Mouse (Mus musculus) bone marrow macrophage, adult 2 months (primary cell): ENCODE data around the gene Reep3.

Experiments used
- CTCF ChIP-seq: IDR thresholded peaks from 2 replicates; pipeline ENCODE4 v1.5.1; 2012; ENCODE audit warnings: low read depth, mild to moderate bottlenecking, low read length, moderate library complexity
- POLR2A ChIP-seq: IDR thresholded peaks from 2 replicates; pipeline ENCODE4 v1.6.1; 2012; ENCODE audit warnings: mild to moderate bottlenecking, low read depth, low read length, borderline replicate concordance

GRCm38 (mm10) chr10:67073577-67073976, 23.2 kb downstream of the Reep3 start:
- TF ChIP-seq CTCF, result no peak
- TF ChIP-seq POLR2A, result no peak
